Mouse (Mus musculus) thymus, postnatal 36 days (tissue): ENCODE data around the gene Nxnl1.

Source experiments
- DNase-seq, 2 experiments: peaks; one replicate each; pipeline ENCODE4 v3.0.0; 2022; ENCODE audit warnings: mixed read lengths in 2 of 2

Nxnl1 gene

GRCm38 (mm10) chr8:71513018-71513754 lies 53.2 kb downstream of the Nxnl1 start:
- DNase-seq = no peak

DNA sequence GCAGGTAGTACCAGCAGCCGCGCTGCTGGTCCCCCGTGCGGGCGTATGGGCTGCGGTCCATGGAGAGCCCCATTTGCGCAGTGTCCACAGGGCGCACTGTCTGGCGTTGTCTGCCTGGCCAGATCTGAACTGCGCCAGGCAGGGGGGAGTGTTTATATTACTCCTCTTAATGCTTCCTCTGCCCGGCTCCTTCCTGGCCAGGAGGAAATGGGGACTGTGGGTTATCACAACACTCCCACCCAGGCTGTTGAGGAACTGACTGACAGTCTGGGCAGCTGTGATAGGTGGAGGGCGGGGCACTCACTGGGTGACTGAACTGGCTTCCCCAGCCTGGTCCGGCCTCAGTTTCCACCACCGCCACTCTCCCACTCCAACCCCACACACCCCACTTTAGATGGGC lies 54.8 kb downstream of the Nxnl1 start, which contains the start of gene Plvap:
Plvap (minus strand) TSS at position 109 of the 400 bp plus-strand sequence.
- no peak for DNase-seq
